Mouse (Mus musculus) lung, postnatal 36 days (tissue): ENCODE measurements at regions not wholly inside any gene's neighbourhood (a gene's known extent, or its start where the extent isn't known, plus 50 kb on each side); places are given as distances from the start of the nearest gene placed in this dataset.

ENCODE experiments used
- DNase-seq: peaks from one replicate; pipeline ENCODE4 v3.0.0; 2022; ENCODE audit warnings: mixed read lengths

- DNase-seq = no peak
Measured at GRCm38 (mm10) chr6:100040459-100040984, 246.8 kb downstream of the Rybp start.

GRCm38 (mm10) chr6:100032701-100033100 lies 254.6 kb downstream of the Rybp start:
- no peak for DNase-seq

- DNase-seq = no peak
Measured at GRCm38 (mm10) chr6:100030522-100030921, 256.8 kb downstream of the Rybp start.

- DNase-seq = no peak
Measured at GRCm38 (mm10) chr6:100030010-100030409, 257.3 kb downstream of the Rybp start.

- DNase-seq = no peak
Measured at GRCm38 (mm10) chr6:100027524-100027923, 259.8 kb downstream of the Rybp start.

- no peak for DNase-seq
Measured at GRCm38 (mm10) chr6:100025531-100025951, 261.7 kb downstream of the Rybp start.

- no peak for DNase-seq
Measured at GRCm38 (mm10) chr6:100023434-100024095, 263.7 kb downstream of the Rybp start.

GRCm38 (mm10) chr6:100019016-100019415 lies 268.3 kb downstream of the Rybp start:
- no peak for DNase-seq

- peak; percentile 47 for DNase-seq
Measured at GRCm38 (mm10) chr6:100013949-100014348, 273.3 kb downstream of the Rybp start.

- peak; percentile 71 for DNase-seq
Measured at GRCm38 (mm10) chr6:100011520-100012062, 275.7 kb downstream of the Rybp start.

- DNase-seq = no peak
Measured at GRCm38 (mm10) chr6:100010954-100011481, 276.3 kb downstream of the Rybp start.

- no peak for DNase-seq
Measured at GRCm38 (mm10) chr6:99999711-100000365, 273.6 kb upstream of the Prok2 start.

- peak; percentile 43 for DNase-seq
Measured at GRCm38 (mm10) chr6:99995970-99996956, 270.1 kb upstream of the Prok2 start.

- DNase-seq = peak; percentile 22
Measured at GRCm38 (mm10) chr6:99994026-99994425, 267.8 kb upstream of the Prok2 start.

GRCm38 (mm10) chr6:99991079-99991478 lies 264.9 kb upstream of the Prok2 start:
- peak; percentile 93 for DNase-seq

GRCm38 (mm10) chr6:99990604-99991003 lies 264.4 kb upstream of the Prok2 start:
- no peak for DNase-seq

GRCm38 (mm10) chr6:99986449-99986848 lies 260.3 kb upstream of the Prok2 start:
- DNase-seq = peak; percentile 73

- no peak for DNase-seq
Measured at GRCm38 (mm10) chr6:99985322-99985721, 259.1 kb upstream of the Prok2 start.

GRCm38 (mm10) chr6:99984856-99985224 lies 258.6 kb upstream of the Prok2 start:
- DNase-seq = no peak

GRCm38 (mm10) chr6:99984057-99984855 lies 258.1 kb upstream of the Prok2 start:
- peak; percentile 41 for DNase-seq

- no peak for DNase-seq
Measured at GRCm38 (mm10) chr6:99979614-99980013, 253.4 kb upstream of the Prok2 start.
